Mouse (Mus musculus) bone marrow, adult 2 months (tissue): ENCODE results near the gene Olfr917. TPM values are rescaled to one million over a fixed set of nuclear protein-coding genes. Genes with fewer than 3 reads are reported as not detected.

Source experiments
- H3K27ac ChIP-seq: fragments of 200-500 bp; 2 replicates; pipeline ENCODE4 v1.5.1; 2012; ENCODE audit warnings: low read depth, mild to moderate bottlenecking, control low read depth, inconsistent platforms, low read length; ENCODE audit not compliant: control insufficient read depth, poor library complexity, insufficient read depth
- H3K4me1 ChIP-seq: fragments of 200-500 bp; 2 replicates; pipeline ENCODE4 v1.6.1; 2011; ENCODE audit warnings: low read length; ENCODE audit not compliant: control insufficient read depth, insufficient read depth
- H3K4me3 ChIP-seq: fragments of 200-500 bp; replicated peaks from 2 replicates; pipeline ENCODE3; 2011; ENCODE audit warnings: mild to moderate bottlenecking, low read depth, low read length, control low read depth; ENCODE audit not compliant: control insufficient read depth
- CTCF ChIP-seq: fragments of 200-500 bp; IDR thresholded peaks from 2 replicates; pipeline ENCODE4 v1.5.1; 2011; ENCODE audit warnings: low read length, control low read depth; ENCODE audit not compliant: control insufficient read depth, insufficient read depth
- POLR2A ChIP-seq: fragments of 200-500 bp; IDR thresholded peaks from 2 replicates; pipeline ENCODE4 v1.6.1; 2011; ENCODE audit warnings: low read depth, mild to moderate bottlenecking, control low read depth, low read length, borderline replicate concordance; ENCODE audit not compliant: control insufficient read depth
- WGBS: fragments of 180-500 bp; shearing (Covaris S2); methylation state at CpG from one replicate; pipeline ENCODE4 v1.1.7; 2018; 5-methylcytosine and 5-hydroxymethylcytosine counted together
- polyA plus RNA-seq: library from polyadenylated mRNA; stranded (reverse); fragments of >200 nt; gene quantifications from 2 replicates; pipeline ENCODE4 v1.2.4, GENCODE M21; 2011; ENCODE audit warnings: low replicate concordance; ENCODE audit not compliant: missing spikeins, insufficient read depth, insufficient read length

Gene Olfr917
- not detected in 2 replicates for polyA plus RNA-seq

- H3K4me1 ChIP-seq = no peaks in the 10 kb centered on the region
- H3K4me3 ChIP-seq = no peak within 1 kb of the TSS
- H3K27ac ChIP-seq = no peak within 1 kb of the TSS
- 87% methylated on average over 1 of the region's 1 CpGs for WGBS
- no peak for TF ChIP-seq CTCF
These were observed at the start of gene Olfr917 for GRCm38 (mm10) chr9:38665742-38666141. Olfr917 (minus strand) TSS chr9:38665842.

DNA sequence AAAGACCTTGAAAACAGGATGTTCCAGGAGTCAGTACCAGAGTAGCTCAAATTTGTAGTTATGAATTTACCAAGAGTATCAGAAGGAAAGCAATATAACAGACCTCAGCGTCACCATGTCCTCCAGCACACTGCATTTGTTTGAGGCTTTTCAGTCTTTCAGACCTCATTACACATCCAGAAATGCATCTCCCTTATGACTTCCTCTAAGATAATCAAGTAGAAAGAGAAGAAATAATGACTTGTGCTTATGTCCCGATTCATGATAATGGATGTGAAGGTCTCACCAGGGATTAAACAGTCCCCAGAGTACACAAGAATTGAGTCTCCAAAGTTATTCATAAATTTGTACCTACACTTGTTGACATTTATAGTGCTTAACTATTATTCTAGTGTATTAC is 8.9 kb upstream of the Olfr917 start, which contains the start of gene Olfr918:
Gene Olfr918 (minus strand): TSS at position 101 of the 400 bp plus-strand sequence.
- Histone ChIP-seq H3K4me3 (no peak within 1 kb of the TSS), H3K27ac (no peak within 1 kb of the TSS), H3K4me1 (no peaks in the 10 kb centered on the region)
- TF ChIP-seq CTCF (no peak), POLR2A (no peak)
- 75% methylated on average over 2 of the region's 2 CpGs for WGBS

GRCm38 (mm10) chr9:38672887-38673286 is 7.2 kb upstream of the Olfr917 start:
- no peak for TF ChIP-seq CTCF
- no peak for TF ChIP-seq POLR2A
- WGBS = 53% methylated on average over 2 of the region's 2 CpGs
- H3K4me3 ChIP-seq = no peak overlapping the region
- H3K27ac ChIP-seq = no peak overlapping the region
- no peaks in the 10 kb centered on the region for H3K4me1 ChIP-seq

DNA sequence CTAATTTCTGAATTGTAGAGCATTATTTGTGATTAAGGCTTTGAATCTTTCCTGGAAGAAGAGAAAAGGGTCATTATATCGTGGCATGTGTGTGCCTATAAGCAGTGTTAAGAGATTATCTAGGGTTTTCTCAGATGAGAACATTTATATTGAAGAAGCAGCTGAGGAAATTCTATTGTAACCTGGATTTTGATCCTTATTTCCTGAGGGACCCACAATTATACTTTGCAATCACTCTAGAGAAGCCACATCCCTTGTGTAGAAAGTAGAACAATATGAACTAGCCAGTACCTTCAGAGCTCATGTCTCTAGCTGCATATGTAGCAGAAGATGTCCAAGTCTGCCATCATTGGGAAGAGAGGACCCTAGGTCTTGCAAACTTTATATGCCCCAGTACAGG is 5.9 kb downstream of the Olfr917 start, which contains the start of gene Olfr916:
Gene Olfr916 (minus strand): TSS at position 101 of the 400 bp plus-strand sequence.
- Histone ChIP-seq H3K4me1 (no peaks in the 10 kb centered on the region), H3K27ac (no peak within 1 kb of the TSS), H3K4me3 (no peak within 1 kb of the TSS)
- WGBS = 47% methylated on average over 1 of the region's 1 CpGs
- no peak for TF ChIP-seq POLR2A
- no peak for TF ChIP-seq CTCF

- WGBS = 74% methylated on average over 4 of the region's 4 CpGs
- TF ChIP-seq POLR2A = no peak
- TF ChIP-seq CTCF = no peak
- H3K4me3 ChIP-seq = no peak overlapping the region
- H3K4me1 ChIP-seq = no peaks in the 10 kb centered on the region
- no peak overlapping the region for H3K27ac ChIP-seq
These were observed 33.2 kb downstream of the Olfr917 start for GRCm38 (mm10) chr9:38632406-38632805.

Other genes with a start within 250 kb of the Olfr917 start
- not detected in 2 replicates for gene Olfr901, start 236.4 kb downstream of the Olfr917 start, polyA plus RNA-seq
- not detected in 2 replicates for gene Olfr902, start 218.2 kb downstream of the Olfr917 start, polyA plus RNA-seq
- gene Olfr904, start 202.7 kb downstream of the Olfr917 start, polyA plus RNA-seq = not detected in 2 replicates
- 0.72 and 2.0 TPM in 2 replicates for gene Olfr905, start 194.7 kb downstream of the Olfr917 start, polyA plus RNA-seq
- not detected in 2 replicates for gene Olfr906, start 178.8 kb downstream of the Olfr917 start, polyA plus RNA-seq
- 0.70 TPM in 1 of 2 replicates, not detected in the other for gene Olfr907, start 170.0 kb downstream of the Olfr917 start, polyA plus RNA-seq
- gene Olfr911-ps1, start 144.3 kb downstream of the Olfr917 start, polyA plus RNA-seq = 0.55 TPM in 1 of 2 replicates, not detected in the other
- gene Olfr910, start 128.0 kb downstream of the Olfr917 start, polyA plus RNA-seq = not detected in 2 replicates
- 0.23 TPM in 1 of 2 replicates, not detected in the other for gene Olfr912, start 85.7 kb downstream of the Olfr917 start, polyA plus RNA-seq
- gene Olfr913, start 73.1 kb downstream of the Olfr917 start, polyA plus RNA-seq = not detected in 2 replicates
- gene Olfr914, start 60.7 kb downstream of the Olfr917 start, polyA plus RNA-seq = 1.0 TPM in 1 of 2 replicates, not detected in the other
- not detected in 2 replicates for gene Olfr916, start 6.0 kb downstream of the Olfr917 start, polyA plus RNA-seq
- gene Olfr918, start 8.8 kb upstream of the Olfr917 start, polyA plus RNA-seq = not detected in 2 replicates
- not detected in 2 replicates for gene Olfr919, start 37.8 kb upstream of the Olfr917 start, polyA plus RNA-seq
- gene Vwa5a, start 52.4 kb upstream of the Olfr917 start, polyA plus RNA-seq = 6.4 and 8.9 TPM in 2 replicates
- not detected in 2 replicates for gene Olfr920, start 86.5 kb upstream of the Olfr917 start, polyA plus RNA-seq
- not detected in 2 replicates for gene Olfr921, start 107.2 kb upstream of the Olfr917 start, polyA plus RNA-seq
- not detected in 2 replicates for gene Olfr922, start 148.8 kb upstream of the Olfr917 start, polyA plus RNA-seq
- gene Olfr923, start 160.7 kb upstream of the Olfr917 start, polyA plus RNA-seq = not detected in 2 replicates
- gene Olfr924, start 178.6 kb upstream of the Olfr917 start, polyA plus RNA-seq = not detected in 2 replicates
- gene Olfr26, start 189.2 kb upstream of the Olfr917 start, polyA plus RNA-seq = not detected in 2 replicates
- not detected in 2 replicates for gene Olfr926, start 211.3 kb upstream of the Olfr917 start, polyA plus RNA-seq